Mouse (Mus musculus): ENCODE measurements at regions not wholly inside any gene's neighbourhood (a gene's known extent, or its start where the extent isn't known, plus 50 kb on each side); places are given as distances from the start of the nearest gene placed in this dataset.

DNA sequence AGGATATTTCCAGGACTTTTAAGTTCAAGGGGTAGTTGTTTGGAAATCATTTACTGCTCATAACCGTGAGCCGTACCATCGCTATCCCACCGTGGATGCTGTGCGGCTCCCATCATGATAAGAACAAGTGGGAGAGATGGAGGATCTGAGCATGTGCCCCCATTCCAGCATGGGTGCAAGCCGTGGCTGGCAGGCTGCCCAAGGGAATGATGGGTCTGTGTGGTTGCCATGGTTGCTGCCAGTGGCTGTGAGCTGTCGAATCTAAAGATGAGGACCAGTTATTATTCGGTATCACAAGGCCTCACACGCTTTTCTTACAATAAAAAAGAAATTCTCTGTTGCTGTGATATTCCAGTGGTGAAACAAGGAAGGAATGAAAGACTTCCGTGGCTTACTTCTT lies 189.0 kb upstream of the Dnajc19 start:
- ATAC-seq (replicated peaks; ENCODE audit: low FRiP score) (no peak), DNase-seq (ENCODE audit: low spot score) (no peak)
- H3K27ac ChIP-seq (ENCODE audit: low read depth, low read length) = no peak overlapping the region
- no peaks in the 10 kb centered on the region for H3K27me3 ChIP-seq (replicated peaks; ENCODE audit: control insufficient read depth, insufficient read depth, low read length)
- H3K36me3 ChIP-seq (ENCODE audit: control insufficient read depth, insufficient read depth, low read length) = no peaks in the 10 kb centered on the region
- no peak overlapping the region for H3K9ac ChIP-seq (ENCODE audit: low read depth, low read length)
- H3K4me2 ChIP-seq = no peak overlapping the region
- H3K4me3 ChIP-seq (ENCODE audit: low read depth, low read length) = no peak overlapping the region
- WGBS = 85% methylated on average over 10 of the region's 10 CpGs
- H3K4me1 ChIP-seq (replicated peaks; ENCODE audit: control insufficient read depth, insufficient read depth, low read length) = no peaks in the 10 kb centered on the region
- no peaks in the 10 kb centered on the region for H3K9me3 ChIP-seq (ENCODE audit: control insufficient read depth, low read length)

GRCm38 (mm10) chr3:34266462-34266861 lies 185.3 kb upstream of the Dnajc19 start:
- no peak overlapping the region for H3K9ac ChIP-seq (ENCODE audit: low read depth, low read length)
- no peaks in the 10 kb centered on the region for H3K27me3 ChIP-seq (replicated peaks; ENCODE audit: control insufficient read depth, insufficient read depth, low read length)
- no peak overlapping the region for H3K27ac ChIP-seq (ENCODE audit: low read depth, low read length)
- 70% methylated on average over 12 of the region's 12 CpGs for WGBS
- DNase-seq (ENCODE audit: low spot score) (no peak), ATAC-seq (replicated peaks; ENCODE audit: low FRiP score) (no peak)
- no peaks in the 10 kb centered on the region for H3K36me3 ChIP-seq (ENCODE audit: control insufficient read depth, insufficient read depth, low read length)
- H3K4me2 ChIP-seq = no peak overlapping the region
- H3K4me1 ChIP-seq (replicated peaks; ENCODE audit: control insufficient read depth, insufficient read depth, low read length) = no peaks in the 10 kb centered on the region
- no peaks in the 10 kb centered on the region for H3K9me3 ChIP-seq (ENCODE audit: control insufficient read depth, low read length)
- no peak overlapping the region for H3K4me3 ChIP-seq (ENCODE audit: low read depth, low read length)

DNA sequence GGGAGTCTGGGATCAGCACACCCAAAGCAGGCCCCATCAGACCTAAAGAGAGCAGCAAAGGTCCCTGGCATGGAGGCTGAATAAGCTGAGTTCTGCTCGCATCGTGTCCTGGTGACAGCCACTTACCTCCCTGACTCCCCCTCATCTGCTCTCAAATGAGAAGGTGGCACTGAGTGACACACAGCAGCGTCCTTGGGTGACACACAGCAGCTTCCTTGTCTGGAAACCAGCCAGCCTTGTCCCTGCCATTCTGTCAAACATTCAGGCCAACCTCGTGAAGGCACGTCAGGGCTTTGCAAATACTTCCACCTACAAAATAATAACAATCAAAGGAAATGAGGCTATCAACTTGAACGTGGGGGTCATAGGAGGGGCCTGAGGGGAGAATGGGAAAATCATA lies 183.7 kb upstream of the Dnajc19 start:
- Histone ChIP-seq H3K36me3 (ENCODE audit: control insufficient read depth, insufficient read depth, low read length) (no peaks in the 10 kb centered on the region), H3K27ac (ENCODE audit: low read depth, low read length) (no peak overlapping the region), H3K4me2 (no peak overlapping the region), H3K9ac (ENCODE audit: low read depth, low read length) (no peak overlapping the region), H3K4me1 (replicated peaks; ENCODE audit: control insufficient read depth, insufficient read depth, low read length) (no peaks in the 10 kb centered on the region), H3K27me3 (replicated peaks; ENCODE audit: control insufficient read depth, insufficient read depth, low read length) (no peaks in the 10 kb centered on the region), H3K4me3 (ENCODE audit: low read depth, low read length) (no peak overlapping the region), H3K9me3 (ENCODE audit: control insufficient read depth, low read length) (no peaks in the 10 kb centered on the region)
- ATAC-seq (replicated peaks; ENCODE audit: low FRiP score) (no peak), DNase-seq (ENCODE audit: low spot score) (no peak)
- 65% methylated on average over 6 of the region's 6 CpGs for WGBS

- Histone ChIP-seq H3K27me3 (replicated peaks; ENCODE audit: control insufficient read depth, insufficient read depth, low read length) (no peaks in the 10 kb centered on the region), H3K4me2 (no peak overlapping the region)
Measured at GRCm38 (mm10) chr3:34252730-34253337, 171.7 kb upstream of the Dnajc19 start.

DNA sequence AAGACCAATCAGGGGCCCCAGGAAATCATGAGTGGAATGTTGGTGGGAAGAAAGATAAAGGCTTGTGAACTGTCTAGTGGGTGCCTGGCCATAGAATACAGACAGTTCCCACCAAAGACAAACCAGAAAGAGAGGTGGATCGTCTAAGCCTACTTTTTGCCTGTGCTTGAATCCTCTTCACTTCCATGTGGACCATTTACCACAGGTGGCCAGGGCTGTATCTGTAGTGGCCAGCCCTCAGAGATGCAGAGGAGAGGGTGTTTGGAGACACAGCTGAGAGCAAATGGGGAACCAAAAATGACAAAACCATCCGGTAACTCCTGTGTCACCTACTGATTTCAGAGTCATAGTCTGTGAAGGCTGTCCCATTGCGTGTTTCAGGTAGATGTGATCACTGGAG lies 161.0 kb upstream of the Dnajc19 start:
- Histone ChIP-seq H3K27ac (ENCODE audit: low read depth, low read length) (no peak overlapping the region), H3K9ac (ENCODE audit: low read depth, low read length) (no peak overlapping the region), H3K4me2 (no peak overlapping the region), H3K27me3 (replicated peaks; ENCODE audit: control insufficient read depth, insufficient read depth, low read length) (no peaks in the 10 kb centered on the region), H3K36me3 (ENCODE audit: control insufficient read depth, insufficient read depth, low read length) (no peaks in the 10 kb centered on the region), H3K9me3 (ENCODE audit: control insufficient read depth, low read length) (no peaks in the 10 kb centered on the region), H3K4me3 (ENCODE audit: low read depth, low read length) (no peak overlapping the region), H3K4me1 (replicated peaks; ENCODE audit: control insufficient read depth, insufficient read depth, low read length) (no peaks in the 10 kb centered on the region)
- no peak for DNase-seq (ENCODE audit: low spot score)
- WGBS = 81% methylated on average over 3 of the region's 3 CpGs
- no peak for ATAC-seq (replicated peaks; ENCODE audit: low FRiP score)

More at GRCm38 (mm10) chr3:34252730-34253337, 171.7 kb upstream of the Dnajc19 start:
- ATAC-seq (replicated peaks; ENCODE audit: low FRiP score) = no peak
- H3K9me3 ChIP-seq (ENCODE audit: control insufficient read depth, low read length) = no peaks in the 10 kb centered on the region
- no peak overlapping the region for H3K4me3 ChIP-seq (ENCODE audit: low read depth, low read length)
- no peaks in the 10 kb centered on the region for H3K36me3 ChIP-seq (ENCODE audit: control insufficient read depth, insufficient read depth, low read length)
- WGBS = 68% methylated on average over 12 of the region's 12 CpGs
- no peak overlapping the region for H3K9ac ChIP-seq (ENCODE audit: low read depth, low read length)
- no peak overlapping the region for H3K27ac ChIP-seq (ENCODE audit: low read depth, low read length)
- no peak for DNase-seq (ENCODE audit: low spot score)
- H3K4me1 ChIP-seq (replicated peaks; ENCODE audit: control insufficient read depth, insufficient read depth, low read length) = no peaks in the 10 kb centered on the region

DNA sequence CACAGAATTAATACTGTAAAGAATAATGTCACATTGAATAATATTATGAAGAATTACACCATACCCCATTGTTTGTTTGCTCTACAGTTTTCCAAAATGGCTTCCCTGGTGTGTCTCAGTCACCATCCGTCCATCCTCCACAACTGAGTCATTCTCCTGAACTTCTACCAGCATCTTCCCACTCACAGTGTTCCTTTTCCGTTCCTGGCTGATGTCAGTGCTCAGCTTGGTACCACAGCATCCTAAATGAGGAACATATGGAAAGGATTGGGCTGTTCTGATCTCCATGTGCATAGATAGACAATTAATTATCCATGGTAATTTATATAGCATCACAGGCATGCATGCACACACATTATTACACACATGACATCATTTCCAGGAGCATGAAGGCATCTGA lies 158.9 kb upstream of the Dnajc19 start:
- H3K36me3 ChIP-seq (ENCODE audit: control insufficient read depth, insufficient read depth, low read length) = no peaks in the 10 kb centered on the region
- no peak for DNase-seq (ENCODE audit: low spot score)
- no peak overlapping the region for H3K27ac ChIP-seq (ENCODE audit: low read depth, low read length)
- H3K27me3 ChIP-seq (replicated peaks; ENCODE audit: control insufficient read depth, insufficient read depth, low read length) = no peaks in the 10 kb centered on the region
- no peaks in the 10 kb centered on the region for H3K4me1 ChIP-seq (replicated peaks; ENCODE audit: control insufficient read depth, insufficient read depth, low read length)
- no peaks in the 10 kb centered on the region for H3K9me3 ChIP-seq (ENCODE audit: control insufficient read depth, low read length)
- no peak overlapping the region for H3K4me2 ChIP-seq
- H3K9ac ChIP-seq (ENCODE audit: low read depth, low read length) = no peak overlapping the region
- no peak overlapping the region for H3K4me3 ChIP-seq (ENCODE audit: low read depth, low read length)
- WGBS = 57% methylated on average over 2 of the region's 2 CpGs
- no peak for ATAC-seq (replicated peaks; ENCODE audit: low FRiP score)

- no peaks in the 10 kb centered on the region for H3K9me3 ChIP-seq (ENCODE audit: control insufficient read depth, low read length)
- H3K4me3 ChIP-seq (ENCODE audit: low read depth, low read length) = no peak overlapping the region
- WGBS = 77% methylated on average over 8 of the region's 8 CpGs
Measured at GRCm38 (mm10) chr3:34234391-34234790, 153.3 kb upstream of the Dnajc19 start.

GRCm38 (mm10) chr3:34232329-34233250 lies 151.5 kb upstream of the Dnajc19 start:
- H3K36me3 ChIP-seq (ENCODE audit: control insufficient read depth, insufficient read depth, low read length) = no peaks in the 10 kb centered on the region
- DNase-seq (ENCODE audit: low spot score) = no peak
- H3K9ac ChIP-seq (ENCODE audit: low read depth, low read length) = no peak overlapping the region
- no peak for ATAC-seq (replicated peaks; ENCODE audit: low FRiP score)
- 82% methylated on average over 7 of the region's 7 CpGs for WGBS
- H3K27ac ChIP-seq (ENCODE audit: low read depth, low read length) = no peak overlapping the region
- H3K4me3 ChIP-seq (ENCODE audit: low read depth, low read length) = no peak overlapping the region
- H3K4me2 ChIP-seq = no peak overlapping the region
- no peaks in the 10 kb centered on the region for H3K27me3 ChIP-seq (replicated peaks; ENCODE audit: control insufficient read depth, insufficient read depth, low read length)
- no peaks in the 10 kb centered on the region for H3K9me3 ChIP-seq (ENCODE audit: control insufficient read depth, low read length)
- H3K4me1 ChIP-seq (replicated peaks; ENCODE audit: control insufficient read depth, insufficient read depth, low read length) = no peaks in the 10 kb centered on the region

More at GRCm38 (mm10) chr3:34234391-34234790, 153.3 kb upstream of the Dnajc19 start:
- Histone ChIP-seq H3K9ac (ENCODE audit: low read depth, low read length) (no peak overlapping the region), H3K36me3 (ENCODE audit: control insufficient read depth, insufficient read depth, low read length) (no peaks in the 10 kb centered on the region), H3K27me3 (replicated peaks; ENCODE audit: control insufficient read depth, insufficient read depth, low read length) (no peaks in the 10 kb centered on the region), H3K4me1 (replicated peaks; ENCODE audit: control insufficient read depth, insufficient read depth, low read length) (no peaks in the 10 kb centered on the region), H3K4me2 (no peak overlapping the region), H3K27ac (ENCODE audit: low read depth, low read length) (no peak overlapping the region)
- ATAC-seq (replicated peaks; ENCODE audit: low FRiP score) (no peak), DNase-seq (ENCODE audit: low spot score) (no peak)
